Mouse (Mus musculus): Measurements from ENCODE around the gene Flnb. TPM values are rescaled to one million over a fixed set of nuclear protein-coding genes. Genes with fewer than 3 reads are reported as not detected.

The Flnb gene
- total RNA-seq, 2 experiments from 2014 or later, result 16.7 to 16.9 TPM

- no peak for ATAC-seq (replicated peaks; ENCODE audit: poor library complexity)
Measured at GRCm38 (mm10) chr14:7938809-7939784, 121.3 kb downstream of the Flnb start.

DNA sequence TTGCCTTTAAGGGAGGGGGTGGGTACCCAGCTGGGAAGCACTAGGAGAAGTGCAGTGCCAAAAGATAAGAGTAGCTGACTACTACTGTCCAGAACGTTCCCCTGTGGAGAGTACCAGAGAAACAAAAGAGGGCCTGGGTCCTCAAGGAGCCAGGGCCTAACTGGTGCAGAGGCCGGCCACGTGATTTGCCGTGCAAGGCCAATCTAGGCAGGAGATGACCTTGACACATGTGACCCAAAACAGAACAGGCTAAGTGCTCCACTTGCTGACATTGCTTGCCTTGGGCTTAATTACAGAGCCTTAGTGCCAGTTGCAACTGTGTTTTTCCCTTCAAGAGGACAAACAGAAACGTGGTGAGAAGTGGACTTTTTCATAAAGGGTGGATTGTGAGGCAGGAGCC lies 123.7 kb downstream of the Flnb start:
- no peak for ATAC-seq (replicated peaks; ENCODE audit: poor library complexity)

GRCm38 (mm10) chr14:7943101-7943800 lies 125.5 kb downstream of the Flnb start:
- ATAC-seq (replicated peaks; ENCODE audit: poor library complexity), result no peak

DNA sequence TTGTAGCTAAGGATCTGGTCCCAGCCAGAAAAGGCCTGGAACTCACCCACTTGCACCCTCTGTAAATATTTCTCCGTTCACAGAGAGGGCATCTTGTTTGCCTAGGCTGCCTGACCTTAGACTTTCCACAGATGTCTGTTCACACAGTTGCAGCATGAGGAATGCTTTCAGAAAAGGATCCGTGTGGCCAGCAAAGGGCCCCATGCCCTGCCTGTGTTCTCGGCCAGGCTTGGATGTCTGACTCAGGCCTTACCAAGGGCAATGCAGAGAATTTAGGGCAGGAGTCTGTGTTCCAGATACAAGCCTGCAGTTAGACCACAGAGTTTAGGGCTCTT lies 126.0 kb downstream of the Flnb start:
- ATAC-seq (replicated peaks; ENCODE audit: poor library complexity), result no peak

DNA sequence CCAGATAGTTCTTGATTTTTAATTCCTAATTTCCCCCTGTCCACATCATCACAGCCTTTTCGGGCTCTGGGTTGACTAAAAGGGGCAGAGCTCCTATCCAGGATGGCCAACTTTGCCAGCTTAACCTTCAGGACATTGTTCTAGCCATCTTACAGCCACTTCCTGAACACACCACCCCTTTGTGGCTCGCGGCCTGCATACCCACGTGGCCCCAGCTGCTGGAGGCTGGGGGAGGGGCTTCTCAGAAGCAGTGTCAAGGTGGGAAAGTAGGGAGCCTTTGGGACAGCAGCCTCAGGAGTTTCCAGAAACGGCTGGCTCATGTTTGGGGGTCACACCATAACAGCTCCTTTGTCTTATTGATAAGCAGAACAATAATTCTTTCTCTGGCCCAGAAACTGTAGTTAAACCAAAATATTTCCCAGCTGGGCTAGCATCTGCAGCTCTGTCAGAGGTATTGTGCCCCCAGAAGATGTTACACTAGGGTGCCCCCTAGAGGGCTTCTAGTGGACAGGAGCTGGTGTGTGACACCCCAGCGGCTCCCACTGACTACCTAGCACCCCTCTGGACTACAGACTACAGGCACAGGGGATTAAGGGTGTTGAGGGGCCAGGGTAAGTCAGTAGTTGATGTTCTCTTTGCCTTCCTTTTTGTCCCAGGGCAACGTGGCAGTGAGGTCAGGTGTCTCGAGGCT lies 126.7 kb downstream of the Flnb start:
- ATAC-seq (replicated peaks; ENCODE audit: poor library complexity), result peak; percentile 83

- ATAC-seq (replicated peaks; ENCODE audit: poor library complexity), result peak; percentile 53; the same call in 1 of the 2 replicates
Measured at GRCm38 (mm10) chr14:7945261-7945660, 127.5 kb downstream of the Flnb start.

DNA sequence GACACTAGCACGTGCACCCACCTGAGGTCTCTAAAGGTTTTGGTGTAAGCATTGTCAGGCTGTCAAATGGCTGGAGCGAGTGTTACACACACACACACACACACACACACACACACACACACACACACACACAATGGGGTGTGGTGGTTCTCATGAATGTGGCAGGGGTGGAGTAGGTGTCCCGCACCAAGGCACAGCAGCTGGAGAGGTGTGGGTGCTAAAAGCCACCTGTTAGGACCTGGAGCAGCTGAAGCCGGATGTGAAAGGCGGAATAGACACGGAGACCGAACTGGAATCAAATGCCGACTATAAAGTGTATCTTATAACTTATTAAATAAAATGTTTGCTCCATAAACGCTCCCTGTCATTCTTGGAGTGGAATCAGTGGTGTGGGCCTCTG lies 133.5 kb downstream of the Flnb start:
- no peak for ATAC-seq (replicated peaks; ENCODE audit: poor library complexity)

DNA sequence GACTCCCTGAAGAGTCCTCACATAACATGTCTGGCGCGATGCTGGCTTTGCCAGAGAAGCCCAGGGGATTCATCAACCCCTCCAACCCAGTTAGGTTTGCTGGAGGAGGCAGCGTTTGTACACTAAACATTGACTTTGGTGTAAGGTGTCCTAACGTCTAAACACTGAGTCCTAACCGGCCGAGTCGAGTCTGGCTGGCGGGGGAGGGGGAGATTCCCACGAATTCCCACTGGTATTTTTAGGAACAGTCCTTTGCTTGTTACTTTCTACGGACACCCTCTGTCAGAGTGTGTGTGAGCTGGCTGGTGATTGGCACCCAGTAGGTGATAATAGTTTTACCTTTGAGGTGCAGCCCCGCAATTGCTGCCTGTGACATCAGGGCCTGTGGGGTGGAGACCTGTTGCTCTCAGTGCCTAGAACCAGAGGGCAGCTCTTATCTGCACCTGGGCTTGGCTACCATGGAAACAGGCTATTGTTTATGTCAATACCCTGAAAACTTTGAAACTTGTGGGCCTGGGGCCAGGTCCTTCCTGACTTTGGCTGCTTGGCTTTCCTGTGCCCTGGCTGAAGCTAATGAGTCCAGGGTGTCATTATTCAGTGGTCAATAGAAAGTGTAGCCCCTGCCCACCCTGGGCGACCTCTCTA lies 135.0 kb downstream of the Flnb start:
- peak; percentile 44; the same call in 1 of the 2 replicates for ATAC-seq (replicated peaks; ENCODE audit: poor library complexity)

GRCm38 (mm10) chr14:7954071-7954471 lies 136.3 kb downstream of the Flnb start:
- ATAC-seq (replicated peaks; ENCODE audit: poor library complexity), result no peak

DNA sequence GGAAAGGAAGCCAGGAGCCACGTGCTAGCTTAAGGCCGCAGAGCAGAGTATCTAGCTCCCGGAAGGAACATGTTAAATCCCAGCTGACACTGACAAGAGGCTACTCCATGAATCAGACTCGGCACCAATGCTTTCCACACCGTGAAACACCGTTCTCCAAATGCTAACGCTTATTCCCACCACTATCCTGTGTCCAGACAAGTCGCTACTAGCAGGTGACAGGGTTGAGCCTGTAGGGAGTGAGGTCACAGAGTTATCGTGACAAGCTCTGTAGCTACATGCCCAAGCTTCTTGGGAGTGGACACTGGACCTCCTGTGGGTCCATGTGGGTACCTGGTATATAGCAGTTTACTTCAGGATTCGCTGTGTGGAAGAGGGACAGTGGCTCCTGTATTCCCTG lies 138.7 kb downstream of the Flnb start:
- ATAC-seq (replicated peaks; ENCODE audit: poor library complexity), result no peak

- ATAC-seq (replicated peaks; ENCODE audit: poor library complexity), result no peak
Measured at GRCm38 (mm10) chr14:7957049-7957448, 139.3 kb downstream of the Flnb start, which contains the start of gene Gm45521. Gm45521 (plus strand) TSS chr14:7957288.

GRCm38 (mm10) chr14:7960616-7961015 lies 142.9 kb downstream of the Flnb start:
- ATAC-seq (replicated peaks; ENCODE audit: poor library complexity), result peak; percentile 56

DNA sequence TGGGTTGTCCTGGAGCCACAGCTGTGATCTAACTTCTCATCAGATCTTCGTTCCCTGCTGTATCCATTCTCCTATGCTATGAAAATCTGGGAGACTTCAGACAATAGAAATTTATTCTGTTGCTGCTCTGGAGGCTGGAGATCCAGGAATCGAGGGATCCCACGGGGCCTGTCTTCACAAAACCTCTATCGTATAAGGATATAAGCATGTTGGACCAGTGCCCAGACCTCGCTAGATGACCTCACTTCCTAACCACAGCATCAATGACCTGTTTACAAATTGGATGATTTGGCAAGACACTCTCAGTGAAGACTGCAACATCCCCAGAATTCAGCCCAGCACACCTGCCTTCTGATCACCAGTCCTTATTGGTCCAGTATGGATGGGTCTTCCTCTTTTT lies 144.0 kb downstream of the Flnb start:
- no peak for ATAC-seq (replicated peaks; ENCODE audit: poor library complexity)

DNA sequence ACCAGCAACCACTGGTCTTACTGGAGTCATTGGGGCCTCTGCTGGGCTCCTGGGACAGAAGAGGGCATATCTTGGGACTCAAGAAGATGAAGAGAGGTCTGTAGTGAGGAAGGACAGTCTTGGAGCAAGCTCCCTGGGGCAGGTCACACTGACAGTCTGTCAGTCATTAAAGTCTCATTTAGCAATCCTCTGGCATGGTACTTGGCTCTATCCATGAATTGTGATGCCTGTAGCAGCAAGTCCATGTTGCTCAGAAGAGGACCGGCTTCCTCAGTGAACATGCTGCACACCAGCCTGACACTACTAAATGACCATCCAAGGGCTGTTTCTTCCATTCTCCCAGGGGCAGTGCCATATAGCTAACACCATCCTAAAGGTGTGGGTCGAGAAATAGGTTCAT lies 144.9 kb downstream of the Flnb start:
- no peak for ATAC-seq (replicated peaks; ENCODE audit: poor library complexity)

DNA sequence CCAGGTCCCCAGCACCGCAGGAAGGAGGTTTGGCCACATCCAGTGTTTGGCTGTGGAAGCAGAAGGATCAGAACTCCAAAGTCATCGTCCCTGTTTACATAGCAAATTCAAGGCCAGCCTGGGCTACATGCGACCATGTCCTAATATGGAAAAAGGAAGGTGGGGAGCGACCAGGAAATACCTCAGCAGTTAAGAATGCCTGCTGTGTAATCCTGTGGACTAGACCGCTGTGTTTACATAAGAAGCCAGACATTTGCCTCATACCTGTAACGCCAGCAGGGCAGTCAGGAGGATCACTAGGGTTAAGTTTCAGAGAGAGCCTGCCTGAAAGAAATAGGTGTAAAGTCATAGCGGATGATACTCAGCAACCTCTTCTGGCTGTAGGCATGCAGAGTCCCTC lies 145.4 kb downstream of the Flnb start:
- no peak for ATAC-seq (replicated peaks; ENCODE audit: poor library complexity)

GRCm38 (mm10) chr14:7964219-7964889 lies 146.6 kb downstream of the Flnb start:
- ATAC-seq (replicated peaks; ENCODE audit: poor library complexity), result peak; percentile 93

DNA sequence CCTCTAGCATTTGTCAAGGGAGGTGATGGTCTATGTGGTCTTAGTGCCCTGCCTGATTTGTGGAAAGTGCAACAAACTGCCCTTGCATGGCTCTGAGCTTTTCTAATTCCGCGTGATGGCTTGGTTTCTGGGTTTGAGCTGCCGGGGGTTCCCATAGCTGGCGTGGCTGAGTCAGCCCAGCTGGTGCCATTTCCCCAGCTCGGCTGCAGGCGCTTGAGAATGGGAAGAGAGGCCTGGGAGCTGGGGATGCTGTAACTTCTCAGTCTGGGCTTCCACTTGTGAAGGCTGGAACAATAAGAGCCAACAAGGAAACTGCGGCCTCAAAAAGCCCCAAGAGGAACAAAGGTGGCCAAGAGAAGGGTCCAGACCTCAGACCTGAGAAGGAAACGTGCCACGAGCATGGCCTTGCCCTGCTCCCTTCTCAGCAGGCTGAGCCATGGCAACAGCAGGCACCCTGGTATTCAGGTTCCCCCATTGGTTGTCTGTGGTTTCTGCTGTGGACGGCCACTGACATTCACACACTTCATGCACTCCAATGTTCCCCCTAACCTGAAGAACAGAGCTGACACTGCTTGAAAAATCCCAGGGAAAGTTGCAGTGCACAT lies 154.2 kb downstream of the Flnb start:
- ATAC-seq (replicated peaks; ENCODE audit: poor library complexity), result peak; percentile 71

- ATAC-seq (replicated peaks; ENCODE audit: poor library complexity), result no peak
Measured at GRCm38 (mm10) chr14:7974643-7975042, 156.9 kb downstream of the Flnb start.

DNA sequence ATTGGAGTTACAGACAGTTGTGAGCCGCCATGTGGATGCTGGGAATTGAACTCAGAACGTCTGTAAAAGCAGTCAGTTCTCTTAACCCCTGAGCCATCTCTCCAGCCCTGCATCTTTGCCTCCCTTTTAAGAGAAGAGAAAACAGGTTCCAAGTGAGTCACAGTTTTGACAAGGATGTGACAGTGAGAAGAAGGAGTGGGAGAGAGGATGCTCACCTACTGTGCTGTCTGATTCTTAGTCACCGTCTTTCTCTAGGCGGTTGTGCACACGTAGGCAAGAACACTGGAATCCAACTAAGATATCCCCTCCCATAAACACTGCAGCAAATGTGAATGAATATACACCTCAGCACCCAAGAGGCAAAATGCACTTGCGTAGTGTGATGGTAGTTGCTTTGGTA lies 157.4 kb downstream of the Flnb start:
- ATAC-seq (replicated peaks; ENCODE audit: poor library complexity), result no peak

- peak; percentile 54 for ATAC-seq (replicated peaks; ENCODE audit: poor library complexity)
Measured at GRCm38 (mm10) chr14:7977471-7977870, 159.7 kb downstream of the Flnb start.

All from megakaryocyte progenitor cell, adult 5-6 weeks (primary cell).